Mouse (Mus musculus): ENCODE results near the gene Itgb4.

Gene Itgb4

DNA sequence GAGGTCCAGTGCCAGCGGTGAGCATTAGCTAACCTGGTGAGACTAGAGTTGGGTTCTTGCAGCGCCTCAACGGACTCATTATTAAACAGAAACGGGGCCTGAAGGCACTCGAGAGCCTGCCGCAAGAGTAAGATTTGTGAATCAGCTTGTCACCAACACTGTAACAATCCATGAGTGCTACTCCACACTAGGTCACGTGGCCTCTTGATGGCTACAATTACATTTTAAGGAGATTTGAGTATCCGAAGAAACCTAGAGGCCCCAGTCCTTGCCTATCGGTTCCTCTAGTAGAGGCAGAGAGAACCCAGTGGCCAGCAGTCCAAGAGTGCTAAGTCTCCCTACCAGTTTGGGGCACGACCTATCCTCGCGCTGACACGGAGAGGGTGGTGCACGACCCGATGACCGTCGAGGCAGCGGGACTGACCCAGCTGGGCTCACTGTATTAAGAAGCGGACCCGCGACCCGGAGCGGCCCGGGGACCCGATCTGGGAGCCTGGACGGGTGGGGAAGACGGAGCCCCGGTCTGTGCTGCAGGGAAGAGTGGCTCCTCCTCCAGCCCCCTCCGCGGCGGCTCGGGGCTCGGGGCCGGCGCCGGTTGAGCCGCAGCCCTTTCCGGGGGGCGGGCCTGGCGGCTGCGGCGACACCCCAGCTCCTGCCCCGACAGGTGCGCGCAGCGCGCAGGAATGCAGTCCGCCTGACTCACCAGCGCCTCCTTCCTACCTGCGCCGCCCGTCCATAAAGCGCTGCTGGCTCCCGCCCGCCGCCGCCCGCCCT lies at the start of gene Itgb4:
TSS of gene Itgb4 (plus strand) at position 401 of the 774 bp plus-strand sequence.
- DNase-seq, result peak; percentile 88

DNA sequence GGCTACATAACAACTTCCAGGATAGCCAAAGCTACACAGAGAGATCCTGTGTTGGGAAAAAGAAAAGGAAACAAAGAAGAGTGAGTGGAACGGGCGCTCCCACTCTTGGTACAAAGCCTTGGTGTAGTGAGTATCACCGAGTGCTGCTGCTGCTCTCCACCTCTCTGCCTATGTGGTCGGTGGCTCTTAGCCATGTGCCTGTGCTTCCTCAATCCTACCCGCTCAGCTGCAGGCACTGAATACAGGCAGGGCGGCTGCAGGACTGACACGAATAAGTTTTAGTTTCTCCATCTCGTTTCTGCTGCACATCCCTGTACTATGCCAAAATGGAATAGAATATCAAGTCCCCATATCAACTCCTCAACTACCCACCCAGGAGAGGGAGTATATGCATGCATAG lies 45.5 kb upstream of the Itgb4 start:
- no peak for DNase-seq

DNA sequence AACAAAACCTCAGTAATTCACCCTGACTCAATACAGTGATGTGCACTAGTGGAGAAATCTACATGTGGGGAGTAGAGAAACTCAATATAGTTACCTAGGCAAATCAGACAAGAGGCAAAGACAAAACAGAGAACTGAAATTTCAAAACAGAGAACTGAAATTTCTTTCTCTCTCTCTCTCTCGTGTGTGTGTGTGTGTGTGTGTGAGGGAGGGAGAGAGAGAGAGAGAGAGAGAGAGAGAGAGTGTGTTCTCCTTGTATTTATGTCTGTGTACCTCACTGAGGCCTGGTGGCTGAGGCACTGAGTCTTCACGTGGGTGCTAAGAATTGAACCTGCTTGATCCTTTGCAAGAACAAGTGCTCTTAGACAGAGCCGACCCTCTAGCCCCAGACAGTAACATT lies 44.7 kb upstream of the Itgb4 start:
- no peak for DNase-seq

DNA sequence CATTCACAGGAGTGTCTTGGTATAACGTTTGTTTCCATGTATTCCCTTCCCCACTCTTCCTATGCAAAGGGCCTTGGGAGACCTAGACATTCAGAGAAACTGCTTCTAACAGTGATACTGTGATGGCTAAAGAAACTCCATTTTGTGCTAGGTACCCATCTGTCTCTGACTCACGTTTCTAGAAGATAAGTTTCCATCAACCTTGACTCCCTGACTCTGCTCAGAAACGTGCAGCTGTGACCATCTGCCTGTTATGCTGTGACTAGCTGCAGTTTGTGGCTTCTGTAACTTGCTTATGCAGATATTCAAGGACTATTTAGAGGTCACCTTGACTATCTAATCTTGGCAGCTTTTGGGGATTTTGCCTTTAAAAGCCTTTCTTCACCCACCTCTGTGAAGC lies 43.3 kb upstream of the Itgb4 start:
- no peak for DNase-seq

DNA sequence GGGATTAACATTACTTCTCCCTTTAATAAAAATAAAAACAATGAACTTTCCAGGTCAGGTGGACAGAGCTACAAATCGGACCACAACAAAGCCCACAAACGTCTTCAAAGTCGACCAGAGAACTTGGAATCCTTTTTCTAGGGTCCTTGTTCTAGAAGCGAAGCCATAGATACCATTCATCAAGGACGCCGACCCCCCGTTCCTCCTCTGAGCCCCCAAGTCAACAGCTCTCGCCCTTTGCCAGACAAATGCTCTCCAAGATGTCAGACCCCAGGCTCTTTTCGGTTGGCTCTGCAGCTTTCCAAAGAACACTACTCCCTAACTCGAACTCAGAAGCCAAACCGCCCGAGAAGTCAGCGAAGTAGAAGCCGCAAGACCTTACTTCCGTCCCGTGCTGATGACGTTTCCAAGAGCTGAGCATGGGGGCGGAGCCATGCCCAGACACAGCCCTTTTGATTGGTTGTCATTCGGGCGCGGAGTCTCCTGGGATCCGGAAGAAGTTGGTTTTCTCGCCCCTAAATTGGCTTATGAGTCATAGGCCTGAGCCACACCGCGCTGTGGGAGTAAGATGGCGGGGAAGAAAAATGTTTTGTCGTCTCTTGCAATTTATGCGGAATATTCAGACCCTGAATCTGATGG lies 41.3 kb upstream of the Itgb4 start, which contains the start of the genes Sap30bp and Recql5:
TSS of gene Sap30bp (plus strand) at position 175 of the 639 bp plus-strand sequence.
TSS of gene Recql5 (minus strand) at position 370 of the 639 bp plus-strand sequence.
- DNase-seq, result peak; percentile 96

DNA sequence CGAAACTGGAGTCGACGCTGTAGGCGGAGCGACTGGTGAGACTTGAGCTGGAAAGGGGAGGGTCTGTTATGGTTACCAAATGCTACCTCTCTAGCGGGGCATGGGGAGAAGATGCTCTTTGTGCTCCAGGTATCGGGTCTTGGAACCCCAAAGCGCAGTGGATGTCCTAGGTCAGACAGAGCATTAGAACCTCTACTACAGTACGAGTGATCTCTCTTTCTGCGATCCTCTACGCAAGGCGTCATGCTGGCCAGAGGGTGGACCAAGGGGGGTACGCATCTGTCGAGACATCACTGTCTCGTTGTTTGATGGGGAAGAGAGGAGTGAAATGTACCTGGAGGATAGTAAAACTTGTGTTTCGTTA lies 40.8 kb upstream of the Itgb4 start:
- DNase-seq, result no peak

DNA sequence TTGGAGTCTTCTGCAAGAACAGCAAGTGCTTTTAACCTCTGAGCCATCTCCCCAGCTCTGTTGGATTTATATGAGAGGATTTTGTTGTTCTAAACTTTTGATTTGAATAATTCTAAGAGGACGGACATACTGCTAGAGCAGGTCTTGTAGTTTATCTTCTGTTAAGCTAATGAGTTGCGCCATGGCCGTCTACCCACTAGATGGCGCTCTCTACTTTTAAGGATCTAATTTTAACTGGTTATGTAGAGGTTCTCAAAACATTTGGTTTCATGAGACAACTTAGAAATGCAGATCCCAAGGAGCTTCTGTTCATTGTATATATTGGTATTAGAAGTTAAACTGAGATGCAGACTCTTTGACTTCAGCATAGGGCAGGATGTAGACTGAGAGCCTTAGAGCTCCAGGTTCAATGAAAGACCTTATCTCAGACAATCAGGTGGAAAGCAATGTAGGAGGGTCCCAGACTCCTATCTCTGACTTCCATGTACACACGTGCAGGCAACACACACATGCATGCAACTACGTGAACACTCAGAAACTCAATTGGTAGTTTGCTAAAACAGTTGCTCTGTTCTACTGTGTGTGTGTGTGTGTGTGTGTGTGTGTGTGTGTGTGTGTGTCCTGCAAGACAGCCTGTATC lies 34.7 kb upstream of the Itgb4 start:
- DNase-seq, result peak; percentile 71

DNA sequence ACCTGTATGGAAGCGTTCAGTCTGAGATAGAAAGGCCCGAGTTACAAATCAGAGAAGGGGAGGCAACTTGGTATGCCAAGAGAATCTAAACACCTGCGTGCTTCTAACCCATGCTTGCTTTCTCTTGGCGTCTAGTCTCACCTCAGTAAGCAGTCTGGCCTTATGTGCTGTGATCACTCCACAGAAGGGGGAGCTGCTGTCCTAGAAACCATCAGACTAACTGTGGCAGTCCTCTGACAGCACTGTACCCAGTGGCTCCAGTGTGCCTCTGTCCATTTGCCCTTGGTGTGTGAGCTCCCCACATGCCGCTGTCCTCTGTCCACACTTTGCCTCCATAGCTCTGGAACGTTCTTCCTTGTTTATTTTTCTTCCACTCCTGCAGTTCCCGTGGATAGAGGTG lies 32.5 kb upstream of the Itgb4 start:
- DNase-seq, result no peak

DNA sequence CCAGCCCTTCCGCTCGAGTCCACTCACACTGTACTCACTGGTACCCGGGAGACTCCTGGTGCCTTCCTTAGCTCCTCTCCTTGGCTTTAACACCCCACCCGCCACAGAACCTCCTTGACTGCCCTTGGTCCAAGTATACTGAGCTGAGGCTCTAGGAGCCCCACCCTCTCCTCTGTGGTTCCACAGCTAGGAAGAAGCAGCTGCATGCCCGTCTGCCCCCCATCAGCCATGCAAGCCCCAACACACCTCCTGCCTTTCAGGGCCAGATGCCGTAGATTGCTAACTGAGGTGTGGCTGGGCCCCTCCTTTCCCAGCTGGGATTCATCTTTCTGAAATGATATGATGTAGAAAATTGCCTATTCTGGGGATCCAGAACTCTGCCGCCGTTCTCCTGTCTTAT lies 29.3 kb upstream of the Itgb4 start:
- DNase-seq, result no peak

DNA sequence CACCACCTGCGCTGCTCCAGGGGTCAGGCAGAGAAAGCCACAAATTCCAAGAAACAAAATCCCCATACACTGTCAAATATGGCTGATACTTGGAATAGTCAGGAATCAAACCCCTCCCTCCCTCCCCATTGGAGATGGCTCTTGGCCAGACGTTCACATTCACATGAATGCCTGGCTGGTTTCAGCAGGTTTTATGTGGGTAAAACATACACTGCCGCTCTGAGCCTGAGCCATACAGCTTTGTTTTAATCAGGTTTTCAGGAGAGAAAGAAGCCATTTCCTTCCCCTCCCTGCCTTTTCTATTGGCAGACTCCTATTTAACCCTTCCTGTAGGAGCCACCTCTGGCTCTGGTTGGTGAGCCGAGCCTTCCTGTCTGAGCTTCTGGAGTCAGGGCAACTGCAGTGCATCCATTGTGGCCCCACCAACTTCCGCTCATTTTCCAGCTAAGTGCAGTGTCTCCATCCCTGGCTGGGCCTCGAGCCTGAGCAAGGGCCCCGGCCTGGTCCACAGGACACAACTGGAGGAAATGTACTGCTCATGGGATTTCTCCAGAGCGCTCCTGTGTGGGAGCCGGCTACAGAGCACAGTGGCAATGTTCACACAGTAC lies 28.2 kb upstream of the Itgb4 start:
- DNase-seq, result no peak

DNA sequence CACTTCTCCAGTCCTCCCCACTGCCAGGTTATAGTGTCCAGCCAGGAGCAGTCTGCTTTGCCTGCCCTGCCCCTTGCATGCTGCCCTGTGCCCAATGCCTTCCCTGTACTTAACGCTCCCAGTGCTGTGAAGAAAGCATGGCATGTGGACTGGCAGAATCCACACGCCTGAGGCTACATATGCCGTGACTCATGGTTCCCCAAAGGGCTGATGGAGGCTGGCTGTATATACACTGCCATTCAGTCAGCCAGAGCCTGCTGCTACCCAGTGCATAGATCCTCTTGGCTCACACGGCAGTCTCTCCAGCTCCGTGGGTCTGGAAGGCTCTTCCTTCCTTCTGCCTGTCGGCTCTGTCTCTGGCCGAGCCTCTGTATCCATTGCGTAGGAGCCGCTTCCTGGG lies 26.2 kb upstream of the Itgb4 start:
- DNase-seq, result no peak

DNA sequence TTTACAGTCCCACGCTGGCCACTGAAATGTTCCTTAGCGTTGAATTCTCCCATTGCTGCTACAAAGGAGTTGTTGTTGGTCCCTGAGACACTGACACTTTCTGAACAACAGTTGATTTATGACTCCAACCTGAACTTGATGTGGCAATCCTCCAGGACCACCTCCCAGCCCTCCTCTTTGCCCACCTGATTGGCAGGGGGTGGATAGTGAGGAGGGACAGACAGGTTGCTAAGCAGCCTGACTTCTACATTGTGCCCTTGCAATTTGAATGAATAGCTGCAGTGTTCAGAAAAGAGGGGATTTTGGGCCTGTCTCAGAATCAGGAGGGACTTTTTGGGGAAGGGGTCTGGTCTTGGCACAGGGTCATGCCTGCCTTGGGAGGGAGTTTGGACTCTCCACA lies 23.8 kb upstream of the Itgb4 start:
- no peak for DNase-seq

DNA sequence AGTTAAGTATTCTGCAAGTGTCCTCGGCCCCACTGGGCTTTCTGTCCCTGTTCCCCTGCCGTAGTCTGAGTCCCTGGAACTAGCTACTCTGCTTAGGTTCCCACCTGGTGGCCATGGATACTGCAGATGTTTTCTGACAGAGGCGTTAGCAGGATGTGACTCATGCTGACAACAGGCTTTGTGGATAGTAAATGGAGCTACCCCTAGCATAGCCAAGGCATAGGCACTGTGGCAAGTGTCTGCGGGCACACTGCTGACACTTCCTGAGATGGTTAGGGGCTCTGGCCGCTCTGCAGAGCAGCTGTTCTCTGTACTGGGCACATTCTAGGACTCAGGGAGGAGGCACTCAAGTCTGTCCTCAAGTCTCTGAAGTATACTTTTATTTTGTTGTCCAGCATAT lies 19.8 kb upstream of the Itgb4 start:
- no peak for DNase-seq

DNA sequence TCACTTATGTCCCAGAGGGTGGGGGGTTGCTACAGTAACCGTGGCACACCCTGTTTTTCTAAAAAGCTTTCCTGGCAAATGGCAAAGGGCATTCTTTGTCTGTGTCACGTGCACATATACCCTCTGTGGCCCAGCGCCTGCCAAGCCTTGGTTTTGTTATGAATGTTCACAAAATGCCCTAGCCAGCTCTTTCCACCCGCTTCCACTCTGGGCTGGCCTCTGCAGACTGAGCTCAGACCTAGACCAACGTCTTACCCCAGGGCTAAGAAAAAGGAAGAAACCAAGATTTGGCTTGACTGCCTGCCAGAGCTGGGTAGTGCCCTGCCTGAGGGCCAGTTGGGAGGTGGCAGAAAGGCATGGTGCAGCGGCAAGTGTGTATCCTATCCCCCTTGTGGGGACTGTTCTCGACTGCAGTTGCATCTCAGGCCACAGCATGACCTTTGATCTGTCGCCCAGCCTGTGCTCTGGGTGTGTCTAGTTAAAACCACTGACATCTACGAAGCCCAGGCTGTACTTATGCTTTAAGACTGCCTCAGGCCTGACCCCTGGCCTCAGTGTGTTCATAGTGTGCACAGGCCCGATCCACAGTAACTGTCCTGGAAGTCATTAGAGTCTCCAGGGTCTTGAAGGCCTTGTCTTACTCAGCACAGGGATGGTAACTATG lies 19.2 kb upstream of the Itgb4 start:
- no peak for DNase-seq

DNA sequence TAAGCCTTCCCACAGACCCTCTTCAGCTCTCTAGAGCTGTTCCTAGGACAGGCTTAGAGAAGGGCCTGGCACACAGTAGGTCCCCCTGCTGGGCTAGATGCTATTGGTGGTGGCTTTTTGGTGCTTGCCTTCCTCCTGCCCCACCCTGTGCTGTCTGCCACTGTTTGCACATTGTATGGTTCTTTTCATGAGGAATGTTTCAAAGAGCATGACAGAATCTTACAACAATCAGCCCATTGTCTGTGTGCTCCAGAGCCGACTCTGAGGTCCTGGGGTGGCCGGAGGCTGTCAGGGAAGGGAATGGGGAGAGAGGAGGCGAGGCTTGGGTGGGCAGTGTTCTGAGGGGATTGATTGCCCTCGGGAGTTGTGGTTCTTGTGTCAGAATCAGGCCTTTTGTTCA lies 18.1 kb upstream of the Itgb4 start:
- no peak for DNase-seq

DNA sequence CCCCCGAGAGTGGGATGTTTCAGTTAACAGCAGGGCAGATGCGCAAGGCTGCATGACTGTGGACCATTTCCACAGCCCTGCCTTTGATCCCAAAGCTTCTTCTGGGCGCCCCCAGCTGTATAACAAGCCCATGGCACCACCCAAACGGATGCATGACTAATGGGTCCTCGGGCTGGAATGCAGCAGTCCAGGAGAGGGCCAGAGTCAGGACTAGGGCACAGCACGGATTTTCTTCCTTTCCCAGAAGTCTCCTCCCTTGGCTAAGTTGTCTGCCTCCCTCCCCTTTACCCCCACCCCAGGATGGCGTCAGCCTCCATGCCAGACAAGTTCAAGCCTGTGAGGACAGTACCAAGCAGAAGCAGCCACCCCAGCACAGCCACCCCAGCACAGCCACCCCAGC lies 16.5 kb upstream of the Itgb4 start:
- DNase-seq, result no peak

DNA sequence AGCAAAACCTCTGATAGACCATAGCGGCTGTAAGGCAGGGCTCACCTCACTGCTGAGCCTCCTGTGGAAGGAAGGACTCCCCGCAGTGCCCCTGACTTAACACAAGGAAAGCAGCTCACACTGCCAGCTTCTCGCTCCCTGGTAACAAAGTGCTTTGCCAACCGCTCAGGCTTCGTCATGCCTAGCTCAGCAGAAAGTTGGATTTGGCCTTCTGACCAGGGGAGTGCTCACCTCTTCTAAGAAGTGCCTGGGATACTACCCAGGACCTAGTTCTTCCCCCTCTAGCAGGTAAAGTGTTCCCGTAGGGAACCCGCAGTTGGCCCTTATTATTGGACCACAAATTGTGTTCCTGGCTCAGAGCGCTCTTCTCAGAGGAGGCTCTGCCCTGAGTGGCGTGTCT lies 15.5 kb upstream of the Itgb4 start:
- DNase-seq, result no peak

DNA sequence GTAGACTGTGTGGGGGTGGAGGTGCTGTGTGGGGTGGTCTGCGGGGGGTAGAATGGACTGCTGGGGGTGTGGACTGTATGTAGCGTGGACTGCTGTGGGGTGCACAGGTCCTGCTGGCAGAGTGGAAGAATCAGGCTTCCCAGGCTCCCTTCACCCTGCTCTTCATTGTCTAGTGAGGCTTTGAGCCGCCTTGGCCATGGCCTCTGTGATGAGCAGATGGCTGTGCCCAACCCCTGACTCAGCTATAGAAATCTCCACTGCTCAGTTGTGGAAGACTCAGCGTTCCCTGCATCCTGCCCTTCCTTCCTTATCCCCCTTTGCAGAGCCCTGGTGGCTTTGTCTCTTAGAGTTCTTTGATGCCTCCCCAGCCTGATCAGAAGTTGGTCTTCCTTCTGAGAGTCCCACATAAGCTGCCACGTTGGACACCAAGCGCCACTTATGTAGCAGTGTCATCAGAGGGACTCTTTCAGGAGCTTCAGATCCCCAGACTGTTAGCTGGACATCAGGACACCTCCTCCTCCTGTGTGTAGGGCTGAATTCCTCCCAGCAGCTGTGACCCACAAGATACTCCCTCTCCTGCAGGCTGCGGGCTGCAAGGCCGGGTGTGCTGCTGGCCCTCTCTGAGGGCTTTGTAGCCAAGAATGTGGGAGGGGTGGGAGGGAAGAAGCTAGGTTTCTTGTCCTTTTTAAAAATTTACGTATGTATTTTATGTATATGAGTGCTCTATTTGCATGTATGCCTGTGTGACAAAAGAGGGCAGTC lies 11.7 kb upstream of the Itgb4 start:
- DNase-seq, result no peak

DNA sequence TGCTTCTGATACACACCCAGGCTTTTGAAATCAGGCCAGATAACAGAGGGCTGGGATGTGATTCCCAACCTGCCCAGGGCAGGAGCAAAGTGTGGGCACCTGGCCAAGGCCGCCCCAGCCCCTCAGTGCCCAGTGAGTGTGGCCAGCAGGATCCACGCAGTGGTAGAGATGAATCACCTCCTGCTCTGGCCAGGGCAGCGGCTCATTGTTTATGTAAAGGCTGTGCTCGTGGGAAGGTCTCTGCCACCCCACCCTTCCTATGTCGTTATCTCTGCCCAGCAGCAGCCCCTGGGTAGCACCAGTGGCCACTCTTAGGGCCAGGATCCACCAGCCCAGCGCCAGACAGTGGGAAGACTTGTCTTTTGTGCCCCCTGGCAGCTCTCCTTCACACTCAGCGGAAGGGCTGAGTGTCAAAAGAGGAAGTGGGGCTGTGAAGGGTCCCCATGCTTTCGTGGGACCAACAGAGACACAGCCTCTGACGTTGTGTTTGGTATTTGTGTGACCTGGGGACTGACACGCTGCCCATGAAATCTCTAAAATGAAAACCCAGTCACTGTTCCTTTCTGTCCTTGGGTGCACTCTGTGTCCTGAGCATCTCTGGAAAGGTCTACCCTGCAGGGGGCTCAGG lies 9.4 kb upstream of the Itgb4 start:
- DNase-seq, result no peak

DNA sequence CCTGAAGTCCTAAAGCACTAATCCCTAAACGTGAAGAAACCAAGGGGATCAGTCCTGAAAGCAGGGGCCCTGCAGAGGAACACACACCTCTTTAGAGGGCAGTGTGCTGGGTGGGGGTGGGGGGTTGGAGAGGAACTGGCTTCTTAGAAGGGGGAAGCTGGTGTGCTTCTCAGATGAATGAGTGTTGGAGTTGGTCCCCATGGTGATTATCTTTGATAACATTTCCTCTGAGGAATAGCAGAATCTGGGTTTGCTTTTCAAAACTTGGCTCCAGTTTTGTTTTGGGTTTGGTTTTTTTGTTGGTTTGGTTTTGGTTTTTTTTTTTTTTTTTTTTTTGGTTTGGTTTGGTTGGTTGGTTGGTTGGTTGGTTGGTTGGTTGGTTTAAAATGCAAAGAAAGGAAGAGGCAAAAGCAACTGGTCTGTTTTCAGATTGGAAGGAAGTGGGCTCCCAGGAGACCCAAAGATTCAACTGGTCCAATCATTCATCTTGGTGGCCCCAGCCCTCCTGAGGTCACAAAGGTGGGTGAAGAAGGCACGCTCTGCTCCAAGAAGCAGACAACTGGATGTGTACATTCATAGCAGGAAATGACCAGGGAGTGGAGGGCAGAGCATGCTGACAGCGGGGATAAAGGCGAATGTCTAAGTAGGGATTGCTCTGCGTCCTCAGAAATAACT lies 5.6 kb upstream of the Itgb4 start:
- DNase-seq, result no peak

DNA sequence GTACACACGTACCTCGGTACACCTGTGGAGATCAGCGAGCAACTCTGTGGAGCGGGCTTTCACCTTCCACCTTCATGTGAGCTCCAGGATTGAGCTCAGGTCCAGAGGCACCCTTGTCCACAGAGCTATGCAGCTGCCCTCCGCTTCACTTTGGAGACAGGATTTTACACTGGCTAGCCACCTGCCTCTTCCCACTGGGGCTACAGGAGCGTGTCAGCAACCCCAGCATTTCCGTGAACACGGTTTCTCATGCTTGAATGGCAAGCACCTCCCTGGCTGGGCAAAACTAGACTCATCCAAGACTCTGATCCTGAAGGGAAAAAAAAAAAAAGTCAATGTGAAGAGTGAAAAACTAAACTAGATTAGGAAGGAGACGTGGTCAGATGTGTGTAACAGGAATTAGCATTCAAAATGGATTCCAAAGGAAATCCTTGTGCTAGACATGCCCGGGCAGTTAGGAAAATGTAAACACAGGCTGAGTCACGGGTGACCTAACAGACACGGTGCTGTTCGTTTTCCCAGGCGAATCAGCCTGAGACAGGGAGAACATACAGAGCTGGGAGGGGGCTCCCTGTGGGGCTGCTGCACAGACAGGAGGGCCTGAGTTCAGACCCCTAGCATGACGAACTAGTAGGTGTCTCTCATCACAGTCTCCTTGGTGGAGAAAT lies 4.4 kb upstream of the Itgb4 start:
- DNase-seq, result no peak

Data from thymus, postnatal 14 days (tissue).